Mouse (Mus musculus) small intestine, adult 2 months (tissue): Measurements from ENCODE around the gene Gfra1.

Experiments
- CTCF ChIP-seq: fragments of 200-500 bp; IDR thresholded peaks from 2 replicates; pipeline ENCODE4 v1.5.1; 2012; ENCODE audit warnings: low read depth, mild to moderate bottlenecking, control low read depth, inconsistent platforms, low read length, moderate library complexity, mixed read lengths; ENCODE audit not compliant: insufficient replicate concordance, insufficient read length; ENCODE audit errors: extremely low read depth
- POLR2A ChIP-seq: fragments of 200-500 bp; IDR thresholded peaks from 2 replicates; pipeline ENCODE4 v1.6.1; 2012; ENCODE audit warnings: low read depth, mild to moderate bottlenecking, control low read depth, inconsistent platforms, low read length, moderate library complexity

GRCm38 (mm10) chr19:58441785-58442184 lies 13.9 kb downstream of the Gfra1 start:
- TF ChIP-seq CTCF (no peak), POLR2A (no peak)
